Mouse (Mus musculus) heart, embryonic 12.5 days (tissue): ENCODE data around the gene Dis3l2. TPM values are rescaled to one million over a fixed set of nuclear protein-coding genes. Genes with fewer than 3 reads are reported as not detected.

Experiments used
- ATAC-seq: fragments of 200-750 bp; cut with Nextera tagmentation; 2 replicates; pipeline ENCODE4 v1.8.0; 2017; ENCODE audit warnings: moderate TSS enrichment, moderate library complexity; ENCODE audit not compliant: insufficient number of reproducible peaks, low FRiP score
- H3K27ac ChIP-seq: fragments of 300-500 bp; sonication (generic); 2 replicates; pipeline ENCODE4 v1.5.1; 2016; ENCODE audit warnings: mild to moderate bottlenecking, moderate library complexity; ENCODE audit not compliant: poor library complexity, severe bottlenecking
- H3K27me3 ChIP-seq: fragments of 300-500 bp; sonication (generic); replicated peaks from 2 replicates; pipeline ENCODE4 v1.6.1; 2016; ENCODE audit warnings: mild to moderate bottlenecking, moderate library complexity
- H3K36me3 ChIP-seq: fragments of 300-500 bp; sonication (generic); 2 replicates; pipeline ENCODE4 v1.6.1; 2016; ENCODE audit warnings: mild to moderate bottlenecking, moderate library complexity
- H3K4me1 ChIP-seq: fragments of 300-500 bp; sonication (generic); replicated peaks from 2 replicates; pipeline ENCODE4 v1.6.1; 2016; ENCODE audit warnings: mild to moderate bottlenecking
- H3K4me2 ChIP-seq: fragments of 300-500 bp; sonication (generic); 2 replicates; pipeline ENCODE4 v1.6.1; 2016; ENCODE audit warnings: mild to moderate bottlenecking, moderate library complexity
- H3K4me3 ChIP-seq: fragments of 300-500 bp; sonication (generic); 2 replicates; pipeline ENCODE4 v1.5.1; 2016; ENCODE audit warnings: mild to moderate bottlenecking
- H3K9ac ChIP-seq: fragments of 300-500 bp; sonication (generic); 2 replicates; pipeline ENCODE4 v1.6.1; 2016; ENCODE audit warnings: mild to moderate bottlenecking, moderate library complexity
- H3K9me3 ChIP-seq: fragments of 300-500 bp; sonication (generic); replicated peaks from 2 replicates; pipeline ENCODE4 v1.6.1; 2016; ENCODE audit warnings: mild to moderate bottlenecking, moderate library complexity
- WGBS: fragments of 180-500 bp; shearing (Covaris S2); methylation state at CpG from one replicate; pipeline ENCODE4 v1.1.7; 2016; 5-methylcytosine and 5-hydroxymethylcytosine counted together
- polyA plus RNA-seq: library from polyadenylated mRNA; unstranded; fragments of >200 nt; fragmentation: Nextera tagmentation; extraction: Ambion mirVana; gene quantifications from 2 replicates; pipeline ENCODE4 v1.2.1, GENCODE M21; 2016

Dis3l2 gene
- polyA plus RNA-seq, 1 experiment from 2014 or later, result 17.0 TPM

GRCm38 (mm10) chr1:86916355-86916984 lies 212.9 kb downstream of the Dis3l2 start:
- Histone ChIP-seq H3K9ac (no peak overlapping the region), H3K27ac (no peak overlapping the region), H3K36me3 (no peaks in the 10 kb centered on the region), H3K4me2 (no peak overlapping the region), H3K27me3 (no peaks in the 10 kb centered on the region), H3K4me1 (peaks cover 6% of the 10 kb centered on the region; the same call in 1 of the 2 replicates), H3K4me3 (no peak overlapping the region), H3K9me3 (no peaks in the 10 kb centered on the region)
- no peak for ATAC-seq
- 72% methylated on average over 8 of the region's 8 CpGs for WGBS

- Histone ChIP-seq H3K4me2 (no peak overlapping the region), H3K36me3 (0 out of 2 replicates have a peak, but pooled peaks cover 2% of the 10 kb centered on the region), H3K27ac (no peak overlapping the region), H3K9ac (no peak overlapping the region), H3K27me3 (no peaks in the 10 kb centered on the region), H3K4me1 (no peaks in the 10 kb centered on the region), H3K9me3 (no peaks in the 10 kb centered on the region), H3K4me3 (no peak overlapping the region)
- 75% methylated on average over 5 of the region's 5 CpGs for WGBS
- ATAC-seq, result no peak
Observed at GRCm38 (mm10) chr1:86925776-86926175, 222.2 kb downstream of the Dis3l2 start.

DNA sequence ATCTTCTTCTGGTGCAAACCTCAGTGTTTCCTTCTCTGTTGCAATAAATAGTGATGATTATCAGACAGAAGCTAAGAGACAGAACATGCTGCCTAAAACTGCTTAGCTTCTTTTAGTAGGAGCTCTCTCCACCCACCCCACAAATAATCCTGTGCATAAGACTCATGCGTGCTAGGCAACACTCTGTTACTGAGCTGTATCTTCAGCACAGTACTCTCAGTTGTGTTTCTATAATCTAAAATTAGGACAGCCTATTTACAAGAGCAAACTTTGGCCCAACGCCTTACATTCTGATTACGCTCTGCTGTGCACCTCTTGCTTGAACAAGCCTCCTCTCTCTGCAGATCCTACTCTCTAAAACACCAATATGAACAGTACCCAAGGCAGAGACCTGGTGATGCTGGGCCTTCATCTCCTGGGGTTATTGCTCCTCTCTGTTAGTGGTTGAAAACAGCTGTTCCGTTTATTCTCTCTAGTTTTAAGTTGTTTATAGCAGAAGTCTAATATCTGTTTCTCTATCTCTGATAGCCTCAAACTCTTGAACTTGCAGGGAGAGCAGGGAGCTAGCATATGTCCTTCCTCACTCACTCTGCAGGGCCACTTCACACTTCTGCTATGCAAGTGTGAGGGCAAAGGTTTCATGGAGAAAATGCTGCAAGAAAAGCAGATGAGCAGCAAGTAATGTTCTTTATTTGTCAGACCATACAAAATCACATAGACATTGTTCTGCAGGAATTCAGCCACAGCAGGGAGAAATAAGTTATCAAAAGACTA lies 228.2 kb downstream of the Dis3l2 start:
- no peak overlapping the region for H3K4me2 ChIP-seq
- whole genome bisulfite sequencing, result 87% methylated on average over 4 of the region's 4 CpGs
- no peaks in the 10 kb centered on the region for H3K9me3 ChIP-seq
- H3K36me3 ChIP-seq, result peaks cover 4% of the 10 kb centered on the region; the same call in 1 of the 2 replicates
- no peaks in the 10 kb centered on the region for H3K27me3 ChIP-seq
- no peak overlapping the region for H3K4me3 ChIP-seq
- H3K27ac ChIP-seq, result no peak overlapping the region
- H3K9ac ChIP-seq, result no peak overlapping the region
- no peak for ATAC-seq
- no peaks in the 10 kb centered on the region for H3K4me1 ChIP-seq

- ATAC-seq, result no peak
- no peaks in the 10 kb centered on the region for H3K27me3 ChIP-seq
- WGBS, result 82% methylated on average over 4 of the region's 4 CpGs
Observed at GRCm38 (mm10) chr1:86932810-86933209, 229.2 kb downstream of the Dis3l2 start.

GRCm38 (mm10) chr1:86933656-86934055 lies 230.0 kb downstream of the Dis3l2 start:
- H3K9ac ChIP-seq, result no peak overlapping the region

More at GRCm38 (mm10) chr1:86932810-86933209, 229.2 kb downstream of the Dis3l2 start:
- Histone ChIP-seq H3K4me3 (no peak overlapping the region), H3K9me3 (no peaks in the 10 kb centered on the region), H3K36me3 (peaks cover 4% of the 10 kb centered on the region; the same call in 1 of the 2 replicates), H3K4me1 (no peaks in the 10 kb centered on the region), H3K4me2 (no peak overlapping the region), H3K9ac (no peak overlapping the region), H3K27ac (no peak overlapping the region)

GRCm38 (mm10) chr1:86951501-86952205 lies 248.0 kb downstream of the Dis3l2 start:
- no peak for ATAC-seq
- H3K4me1 ChIP-seq, result peaks cover 8% of the 10 kb centered on the region
- H3K36me3 ChIP-seq, result no peaks in the 10 kb centered on the region
- no peaks in the 10 kb centered on the region for H3K27me3 ChIP-seq
- H3K9ac ChIP-seq, result no peak overlapping the region
- no peaks in the 10 kb centered on the region for H3K9me3 ChIP-seq
- 74% methylated on average over 5 of the region's 5 CpGs for WGBS
- no peak overlapping the region for H3K4me3 ChIP-seq
- no peak overlapping the region for H3K27ac ChIP-seq
- no peak overlapping the region for H3K4me2 ChIP-seq

More at GRCm38 (mm10) chr1:86933656-86934055, 230.0 kb downstream of the Dis3l2 start:
- no peaks in the 10 kb centered on the region for H3K27me3 ChIP-seq
- H3K4me1 ChIP-seq, result no peaks in the 10 kb centered on the region
- H3K4me2 ChIP-seq, result no peak overlapping the region
- H3K4me3 ChIP-seq, result no peak overlapping the region
- ATAC-seq, result no peak
- 78% methylated on average over 1 of the region's 1 CpGs for WGBS
- peaks cover 4% of the 10 kb centered on the region; the same call in 1 of the 2 replicates for H3K36me3 ChIP-seq
- H3K27ac ChIP-seq, result no peak overlapping the region
- H3K9me3 ChIP-seq, result no peaks in the 10 kb centered on the region

DNA sequence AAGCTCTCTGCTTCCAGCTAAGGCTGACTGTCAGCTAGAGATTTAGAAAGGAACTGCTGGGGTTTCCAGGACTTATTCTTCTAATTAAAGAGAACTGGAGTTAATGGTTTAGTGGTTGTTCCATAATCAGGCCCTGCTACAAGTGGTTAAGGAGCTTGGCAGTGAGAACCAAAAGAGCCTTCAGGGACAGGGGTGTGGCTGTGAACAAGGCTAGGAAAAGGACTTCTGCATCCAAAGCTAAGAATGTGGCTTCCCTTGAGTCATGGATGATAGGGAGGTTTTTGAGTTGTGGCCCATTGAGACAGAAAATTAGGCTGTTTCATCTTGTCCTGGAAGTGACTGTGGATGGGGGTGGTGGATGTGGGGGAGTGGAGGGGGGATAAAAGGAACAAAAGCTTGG lies 252.2 kb downstream of the Dis3l2 start:
- Histone ChIP-seq H3K4me2 (no peak overlapping the region), H3K27ac (no peak overlapping the region), H3K36me3 (peaks cover 9% of the 10 kb centered on the region; the same call in 1 of the 2 replicates), H3K4me3 (no peak overlapping the region), H3K4me1 (no peaks in the 10 kb centered on the region), H3K9me3 (no peaks in the 10 kb centered on the region), H3K9ac (no peak overlapping the region), H3K27me3 (no peaks in the 10 kb centered on the region)
- ATAC-seq, result no peak

DNA sequence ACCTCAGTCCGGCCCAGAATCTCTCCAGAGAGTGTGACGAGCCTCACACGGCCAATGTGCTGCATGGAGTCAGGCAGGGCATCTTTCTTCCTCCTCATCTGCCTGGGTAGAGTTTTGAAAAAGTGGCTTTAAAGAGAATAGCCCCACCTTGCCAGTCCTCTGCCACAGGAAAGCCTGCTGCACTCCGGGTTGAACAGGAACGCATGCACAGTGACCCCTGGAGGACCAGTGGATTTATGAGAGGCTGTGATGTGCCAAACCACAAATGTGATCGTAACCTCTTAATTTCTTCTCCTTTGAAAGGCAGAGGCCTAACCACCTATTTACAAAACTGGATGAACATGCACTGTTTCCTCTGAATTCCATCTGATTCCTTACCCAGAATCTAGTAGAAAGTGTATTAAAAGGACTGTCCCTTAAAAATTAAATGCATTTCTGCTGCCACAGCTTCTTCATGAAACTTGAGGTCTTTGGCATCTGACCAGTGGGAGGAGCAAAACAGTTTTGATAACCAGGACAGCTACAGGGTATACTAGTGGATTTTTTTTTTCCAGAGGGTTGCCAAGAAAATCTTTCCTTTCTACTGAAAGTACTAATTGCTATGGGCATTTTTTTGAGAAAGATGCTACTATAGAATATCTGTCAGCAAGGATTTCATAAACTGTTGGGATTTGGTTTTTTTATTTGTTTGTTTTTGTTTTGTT lies 264.8 kb downstream of the Dis3l2 start:
- no peak overlapping the region for H3K4me3 ChIP-seq
- no peak for ATAC-seq

DNA sequence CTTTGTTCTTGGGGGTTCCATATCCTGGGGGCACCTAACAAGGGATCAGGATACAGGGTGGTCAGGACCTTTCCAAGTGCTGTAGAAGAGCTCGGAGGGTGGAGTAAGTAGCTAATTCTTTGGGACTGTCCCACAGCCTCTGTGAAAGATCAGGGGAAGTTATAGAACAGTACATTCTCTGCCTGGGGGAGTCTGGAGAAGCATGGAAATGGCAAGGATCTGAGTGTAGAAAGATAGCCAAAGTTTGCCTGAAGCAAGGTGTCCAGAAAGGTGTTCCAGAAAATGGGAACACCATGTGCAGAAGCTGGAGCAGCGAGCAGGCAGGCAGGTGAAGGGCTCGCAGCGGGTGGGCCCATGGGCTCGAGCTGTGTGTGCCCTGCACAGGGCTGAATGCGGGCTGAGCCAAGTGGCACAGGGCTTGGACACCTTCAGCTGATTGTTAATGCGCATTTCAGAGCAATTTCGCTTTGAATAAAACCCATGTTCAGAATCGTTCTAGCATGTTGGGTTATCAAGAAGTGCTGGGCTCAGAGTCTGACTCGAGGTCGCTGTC lies 265.6 kb downstream of the Dis3l2 start:
- 83% methylated on average over 11 of the region's 11 CpGs for WGBS
- no peaks in the 10 kb centered on the region for H3K27me3 ChIP-seq
- no peak overlapping the region for H3K4me3 ChIP-seq
- no peak overlapping the region for H3K9ac ChIP-seq
- H3K36me3 ChIP-seq, result peaks cover 8% of the 10 kb centered on the region; the same call in 1 of the 2 replicates
- no peaks in the 10 kb centered on the region for H3K4me1 ChIP-seq
- ATAC-seq, result no peak
- H3K9me3 ChIP-seq, result no peaks in the 10 kb centered on the region
- no peak overlapping the region for H3K27ac ChIP-seq
- H3K4me2 ChIP-seq, result no peak overlapping the region

More for the DNA sequence above, 264.8 kb downstream of the Dis3l2 start:
- H3K27me3 ChIP-seq, result no peaks in the 10 kb centered on the region
- H3K27ac ChIP-seq, result no peak overlapping the region
- whole genome bisulfite sequencing, result 54% methylated on average over 6 of the region's 6 CpGs
- no peak overlapping the region for H3K4me2 ChIP-seq
- H3K9me3 ChIP-seq, result no peaks in the 10 kb centered on the region
- no peaks in the 10 kb centered on the region for H3K4me1 ChIP-seq
- no peak overlapping the region for H3K9ac ChIP-seq
- peaks cover 3% of the 10 kb centered on the region; the same call in 1 of the 2 replicates for H3K36me3 ChIP-seq

- Histone ChIP-seq H3K4me2 (no peak overlapping the region), H3K27ac (no peak overlapping the region), H3K9me3 (no peaks in the 10 kb centered on the region), H3K27me3 (no peaks in the 10 kb centered on the region), H3K4me3 (no peak overlapping the region), H3K36me3 (peaks cover 8% of the 10 kb centered on the region; the same call in 1 of the 2 replicates), H3K4me1 (no peaks in the 10 kb centered on the region), H3K9ac (no peak overlapping the region)
- ATAC-seq, result no peak
- WGBS, result 44% methylated on average over 1 of the region's 1 CpGs
Observed at GRCm38 (mm10) chr1:86972693-86973092, 269.1 kb downstream of the Dis3l2 start.
